Mouse (Mus musculus) large intestine, adult 2 months (tissue): ENCODE measurements around the gene Igsf6. TPM values are rescaled to one million over a fixed set of nuclear protein-coding genes. Genes with fewer than 3 reads are reported as not detected.

Source experiments
- DNase-seq: peaks from one replicate; pipeline ENCODE4 v3.0.0-alpha.2; 2012; ENCODE audit warnings: low read depth, low spot score
- WGBS: fragments of 180-500 bp; shearing (Covaris S2); methylation state at CpG from one replicate; pipeline ENCODE4 v1.1.7; 2018; 5-methylcytosine and 5-hydroxymethylcytosine counted together
- polyA plus RNA-seq: library from polyadenylated mRNA; depleted of rRNA; stranded (reverse); fragments of >200 nt; gene quantifications from 2 replicates; pipeline ENCODE4 v1.2.3, GENCODE M21; 2012; rRNA removed

The Igsf6 gene
- polyA plus RNA-seq, result 0.57 and 1.3 TPM in 2 replicates

DNA sequence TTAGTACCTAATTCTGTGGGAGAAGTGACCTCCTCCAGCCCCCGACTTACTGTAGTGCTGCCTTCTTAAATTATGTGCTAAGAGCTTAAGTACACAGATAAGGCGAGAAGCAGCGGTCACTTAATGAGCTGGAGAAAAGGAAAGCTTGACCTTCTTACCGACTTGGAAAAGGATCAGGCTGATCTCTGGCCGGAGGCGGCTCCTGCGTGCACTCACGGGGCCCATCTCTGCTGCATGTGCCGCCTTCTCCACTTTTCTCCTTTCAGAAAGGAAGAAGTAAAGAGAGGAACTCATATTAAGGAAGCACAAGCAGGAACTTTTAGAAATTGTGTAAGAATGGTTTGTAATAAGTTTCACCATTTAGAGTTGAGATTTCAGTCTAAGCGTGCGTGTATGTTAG lies at the start of gene Igsf6:
Igsf6 (minus strand) TSS at position 292 of the 400 bp plus-strand sequence.
- DNase-seq, result no peak
- 63% methylated on average over 11 of the region's 11 CpGs for WGBS

DNA sequence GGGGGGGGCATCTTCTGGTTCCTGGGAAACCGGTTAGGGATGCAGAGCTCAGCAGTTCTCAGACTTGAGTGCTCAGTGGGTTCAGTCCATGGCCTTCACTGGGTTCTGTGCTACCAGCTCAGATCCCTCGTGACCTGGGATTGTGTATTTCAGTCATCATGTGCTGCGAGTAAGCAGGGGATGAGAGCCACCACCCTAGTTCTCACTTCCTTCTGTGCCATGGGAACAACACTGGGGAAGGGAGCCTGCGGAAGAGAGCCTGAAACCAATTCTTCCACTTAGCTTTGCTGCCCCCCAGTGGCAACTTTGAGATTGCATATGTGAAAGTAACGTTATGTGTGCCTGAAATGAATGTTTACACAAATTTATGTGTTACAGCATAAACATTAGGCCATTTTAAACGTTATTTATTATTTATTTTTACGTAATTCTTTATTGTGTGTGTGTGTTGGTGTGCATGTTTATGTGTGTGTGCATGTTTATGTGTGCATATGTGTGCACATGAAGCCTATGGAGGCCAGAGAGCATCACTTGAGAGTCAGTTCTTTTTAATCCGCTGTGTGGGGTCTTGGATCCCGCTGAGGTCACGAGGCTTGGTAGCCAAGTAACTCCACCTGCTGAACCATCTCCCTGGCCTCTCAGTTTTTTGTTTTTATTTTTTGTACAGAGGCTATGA lies 45.9 kb upstream of the Igsf6 start:
- DNase-seq, result peak; percentile 53
- 10% methylated on average over 10 of the region's 10 CpGs for WGBS

DNA sequence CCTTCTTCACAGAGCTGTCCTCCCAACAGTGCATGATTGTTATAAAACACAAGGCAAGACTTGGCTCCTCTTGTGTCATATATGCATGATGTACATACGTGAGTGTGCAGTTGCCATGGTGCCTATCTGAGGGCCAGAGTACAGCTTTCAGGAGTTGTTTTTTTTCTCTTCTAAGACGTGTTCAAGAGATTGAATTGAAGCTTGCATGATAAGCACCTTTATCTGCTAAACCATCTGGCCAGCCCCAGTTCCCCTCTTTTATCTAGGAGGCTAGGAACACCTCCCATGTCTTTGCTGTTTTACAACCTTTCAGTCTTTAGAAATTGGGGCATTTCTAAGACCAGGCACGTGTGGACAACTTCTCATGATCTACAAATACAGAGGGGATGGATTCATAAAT lies 37.4 kb upstream of the Igsf6 start:
- no peak for DNase-seq
- 41% methylated on average over 3 of the region's 3 CpGs for WGBS

DNA sequence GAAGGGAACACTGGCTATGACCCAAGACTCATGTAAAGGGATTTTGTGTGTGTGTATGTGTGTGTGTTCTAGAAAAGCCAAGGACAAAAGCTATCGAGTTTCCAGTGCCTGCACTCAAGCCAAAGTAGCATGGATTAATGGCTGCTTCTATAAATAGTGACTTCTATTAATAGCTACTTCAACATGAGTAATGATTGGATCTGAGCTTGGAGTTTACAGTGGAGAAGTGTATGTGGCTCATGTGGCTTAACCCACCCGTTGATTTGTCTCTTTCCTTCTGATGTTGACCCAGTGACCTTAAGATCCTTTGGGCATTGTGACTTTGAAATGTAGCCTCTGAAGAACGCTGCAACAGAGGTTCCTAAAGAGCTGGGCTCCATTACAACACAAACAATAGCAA lies 36.9 kb upstream of the Igsf6 start:
- DNase-seq, result no peak
- 36% methylated on average over 3 of the region's 3 CpGs for WGBS

DNA sequence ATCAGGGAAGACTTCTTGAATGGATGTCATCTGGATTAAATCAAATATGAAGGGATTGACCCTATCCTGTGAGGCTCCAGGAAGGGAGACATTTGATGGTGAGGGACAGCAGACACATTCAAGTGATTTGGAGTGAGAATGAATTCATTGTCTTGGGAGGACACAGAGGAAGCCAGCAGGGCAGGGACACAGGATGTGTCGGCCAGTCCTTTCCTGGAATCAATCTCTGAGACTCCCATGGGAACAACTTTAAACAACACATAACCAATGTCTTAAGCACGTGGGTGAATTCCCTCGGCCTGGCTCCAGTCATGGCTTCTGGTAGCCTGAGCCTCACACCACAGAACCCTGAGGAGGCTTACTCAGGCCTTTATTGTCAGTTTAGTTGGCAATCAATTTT lies 33.5 kb upstream of the Igsf6 start:
- DNase-seq, result no peak
- WGBS, result 63% methylated on average over 3 of the region's 3 CpGs

DNA sequence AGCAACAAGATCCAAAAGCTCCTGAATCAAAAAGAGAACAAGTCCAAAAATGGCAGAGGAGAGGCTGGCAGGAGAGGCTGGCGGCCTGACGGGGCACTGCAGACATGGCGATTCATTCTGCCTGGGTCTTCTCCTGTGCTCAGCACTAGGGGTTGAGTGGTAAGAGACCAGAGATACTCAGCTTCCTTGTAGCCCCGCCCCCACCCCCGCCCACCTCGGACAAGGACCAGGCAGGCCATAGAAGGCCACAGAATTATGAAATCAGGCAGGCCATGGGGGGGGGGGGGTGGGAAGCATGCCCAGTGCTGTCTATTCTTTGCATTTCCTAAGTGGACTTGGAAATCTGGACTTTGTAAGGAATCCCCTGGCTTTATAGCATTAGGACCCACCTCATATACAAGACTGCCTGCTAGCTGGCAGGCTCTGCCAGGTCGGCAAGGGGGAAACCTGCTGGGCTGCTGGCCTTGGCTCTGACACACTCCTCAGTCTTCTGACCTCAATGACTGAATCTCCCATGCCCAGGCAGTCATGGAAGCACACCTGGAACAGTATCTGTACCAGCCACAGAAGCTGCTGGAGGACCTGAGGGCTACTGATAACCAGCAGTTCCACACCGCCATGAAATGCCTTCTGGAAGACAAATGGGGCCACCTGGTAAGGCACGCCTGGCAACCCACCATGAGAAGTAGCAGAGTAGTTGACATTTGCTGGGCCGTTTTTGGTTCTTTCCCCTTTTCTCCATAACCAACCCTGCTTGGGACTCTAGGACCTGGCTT lies 24.4 kb upstream of the Igsf6 start:
- 69% methylated on average over 10 of the region's 10 CpGs for WGBS
- DNase-seq, result no peak

DNA sequence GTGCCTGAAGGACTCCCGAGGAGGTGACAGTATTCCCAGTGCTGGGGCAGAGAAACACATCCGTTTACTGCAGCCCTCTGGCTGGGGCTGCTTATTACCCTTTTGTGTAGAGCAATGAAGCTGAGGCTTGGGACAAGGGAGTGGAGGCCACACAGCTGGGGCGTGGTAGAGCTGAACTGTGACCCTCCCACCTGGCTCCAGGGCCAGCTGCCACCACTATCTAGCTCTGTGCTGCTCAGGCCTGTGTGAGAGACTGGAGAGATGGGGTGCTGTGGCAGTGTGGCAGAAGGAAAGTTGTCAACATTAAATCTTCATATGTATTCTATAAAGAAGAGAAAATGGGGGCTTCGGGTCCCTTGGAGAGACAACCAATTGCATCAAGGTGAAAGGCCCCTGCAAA lies 18.7 kb upstream of the Igsf6 start:
- WGBS, result 42% methylated on average over 4 of the region's 4 CpGs
- DNase-seq, result no peak

DNA sequence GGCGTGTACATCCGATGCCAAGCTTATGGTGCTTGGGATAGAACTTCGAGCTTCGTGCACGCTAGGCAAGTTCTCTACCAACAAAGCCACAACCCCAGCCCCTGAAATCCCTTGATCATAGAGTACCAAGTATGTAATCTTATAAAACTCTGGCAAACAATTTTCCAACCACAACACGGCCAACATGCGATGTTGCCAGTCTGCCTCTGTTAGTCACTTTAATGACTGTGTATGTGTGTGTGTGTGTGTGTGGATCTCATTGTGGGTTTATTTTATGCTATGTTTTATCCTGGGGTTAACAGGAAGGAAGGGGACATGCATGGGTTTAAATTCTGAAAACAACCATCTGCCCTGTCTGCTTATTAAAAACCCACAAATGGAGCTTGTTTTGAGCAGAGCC lies 16.4 kb upstream of the Igsf6 start:
- DNase-seq, result no peak
- WGBS, result 66% methylated on average over 7 of the region's 7 CpGs

DNA sequence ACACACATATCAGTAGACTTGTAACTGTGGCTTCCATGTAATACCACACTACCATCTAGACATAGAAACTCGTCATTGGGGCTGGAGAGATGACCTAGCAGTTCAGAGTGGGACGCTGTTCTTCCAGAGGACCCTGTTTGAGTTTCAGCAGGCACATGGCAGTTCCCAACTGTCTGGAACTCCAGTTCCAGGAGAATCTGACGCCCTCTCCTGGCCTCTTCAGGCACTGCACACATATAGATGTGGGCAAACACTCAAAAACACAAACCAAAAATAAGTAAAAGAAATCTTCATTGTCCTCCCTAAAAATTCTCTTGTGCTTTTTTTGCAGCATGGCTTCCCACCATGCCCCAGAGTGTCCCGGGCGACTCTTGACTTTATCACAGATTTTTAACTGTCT lies 14.4 kb upstream of the Igsf6 start:
- WGBS, result 73% methylated on average over 5 of the region's 5 CpGs
- DNase-seq, result no peak

DNA sequence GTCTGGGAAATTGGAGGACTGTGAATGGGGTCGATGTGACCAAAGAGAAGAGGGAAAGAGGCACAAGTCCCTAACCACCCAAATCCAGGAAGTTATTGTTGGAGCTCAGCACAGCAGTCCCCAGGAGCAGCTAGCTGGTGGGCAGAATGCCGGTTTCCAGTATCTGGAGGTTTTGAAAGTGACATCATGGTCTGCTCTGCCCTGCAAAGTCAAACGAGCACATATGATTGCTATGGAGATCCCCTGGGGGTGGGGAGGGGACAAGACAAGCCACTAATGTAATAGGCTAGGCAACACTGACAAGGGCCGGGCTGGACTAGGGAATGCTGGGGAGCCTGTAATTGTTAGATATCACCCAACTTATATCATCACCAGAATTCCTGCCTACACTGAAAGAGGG lies 11.1 kb upstream of the Igsf6 start:
- WGBS, result 20% methylated on average over 4 of the region's 4 CpGs

DNA sequence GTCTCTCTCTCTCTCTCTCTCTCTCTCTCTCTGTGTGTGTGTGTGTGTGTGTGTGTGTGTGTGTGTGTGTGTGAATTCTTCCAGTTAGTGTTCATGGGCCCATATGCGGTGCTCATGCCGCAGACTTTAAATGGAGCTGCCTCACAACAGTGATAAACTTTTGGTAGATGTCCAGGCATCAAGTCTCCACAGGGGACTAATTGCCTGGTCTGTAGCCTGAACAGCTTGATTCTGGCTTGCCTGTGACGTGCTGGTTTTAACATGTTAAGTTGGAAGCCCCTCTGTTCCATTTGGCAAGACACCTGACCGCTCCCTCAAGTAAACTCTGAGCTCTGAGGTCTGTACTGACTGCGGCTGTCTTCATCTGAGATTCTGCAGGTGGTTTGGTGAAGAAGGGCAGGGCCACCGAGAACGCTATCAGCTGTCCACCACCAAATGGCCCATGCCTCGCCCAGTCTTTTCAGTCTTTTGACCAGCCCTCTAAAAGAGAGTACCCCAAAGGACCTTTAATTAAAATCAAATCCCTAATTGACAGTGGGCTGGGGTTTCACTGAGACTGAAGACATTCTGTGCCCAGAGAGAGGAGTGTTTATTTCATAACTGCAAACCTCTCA lies 10.6 kb upstream of the Igsf6 start:
- 42% methylated on average over 8 of the region's 8 CpGs for WGBS
- no peak for DNase-seq

More for the DNA sequence above, 11.1 kb upstream of the Igsf6 start:
- DNase-seq, result no peak

DNA sequence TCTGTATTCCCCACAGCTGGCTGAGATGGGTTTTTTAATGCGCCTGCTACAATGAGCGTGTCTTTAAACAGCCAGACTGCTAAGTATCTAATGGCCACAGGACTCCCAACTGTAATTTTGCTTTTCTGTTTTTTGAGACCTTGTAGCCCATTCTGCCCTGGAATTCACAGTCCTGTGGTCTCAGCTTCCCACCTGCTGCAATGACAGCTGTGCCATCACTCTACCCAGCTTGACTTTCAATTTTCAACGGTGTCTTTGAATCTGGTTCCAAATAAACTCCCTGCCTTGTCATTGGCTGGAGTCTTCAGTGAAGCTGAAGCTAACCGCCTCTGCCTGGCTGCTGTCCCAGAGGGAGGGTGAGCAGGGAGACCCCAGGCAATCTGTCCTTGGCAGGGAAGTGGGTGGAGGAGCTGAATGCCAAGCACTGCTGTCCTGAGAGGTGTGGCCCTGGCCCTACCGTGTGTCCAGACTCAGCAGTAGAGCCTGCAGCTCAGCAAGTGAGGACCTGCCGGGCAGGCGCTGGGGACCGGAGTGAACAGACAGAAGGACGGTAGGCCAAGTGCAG lies 8.7 kb upstream of the Igsf6 start:
- DNase-seq, result no peak
- WGBS, result 74% methylated on average over 9 of the region's 9 CpGs

DNA sequence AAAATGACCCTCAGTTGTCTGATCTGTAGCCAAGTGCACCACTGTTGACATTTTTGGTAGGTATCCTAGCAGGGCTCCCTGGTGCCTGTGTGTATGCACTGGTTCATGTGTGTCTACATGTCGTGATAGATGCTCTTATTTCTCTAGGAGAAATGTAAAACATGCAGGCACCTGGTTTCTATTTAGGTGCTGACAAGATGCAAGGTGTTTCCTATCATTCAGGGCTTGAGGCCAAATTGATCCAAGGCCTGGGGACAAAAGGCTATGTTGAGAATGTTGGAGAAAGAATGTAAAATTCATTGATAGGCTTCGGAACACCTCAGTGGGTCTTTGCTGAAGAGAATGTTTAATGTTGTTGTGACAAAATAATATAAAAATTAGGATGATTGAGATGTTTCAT lies 7.4 kb upstream of the Igsf6 start:
- WGBS, result 80% methylated on average over 2 of the region's 2 CpGs
- DNase-seq, result no peak

DNA sequence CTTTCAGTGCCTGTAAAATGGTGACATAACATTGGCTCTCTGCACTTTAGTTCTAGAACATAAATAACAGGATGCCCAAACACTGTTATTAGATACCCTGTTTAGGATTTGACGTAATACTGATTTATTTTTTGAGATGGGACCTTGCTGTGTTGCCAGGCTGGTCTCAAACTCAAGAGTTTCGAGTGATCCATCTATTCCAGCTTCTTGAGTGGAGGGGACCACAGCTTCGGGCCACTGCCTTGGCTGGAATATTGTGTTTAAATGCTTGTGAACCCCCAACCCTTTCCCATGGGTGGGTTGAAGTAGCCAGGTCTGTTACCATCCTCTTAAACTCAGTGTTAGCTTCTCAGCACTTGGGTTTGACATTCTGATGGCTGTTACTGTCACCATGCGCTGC lies 7.0 kb upstream of the Igsf6 start, which contains the start of gene Otoa:
Otoa (plus strand) TSS at position 301 of the 400 bp plus-strand sequence.
- WGBS, result 86% methylated on average over 4 of the region's 4 CpGs
- no peak for DNase-seq

DNA sequence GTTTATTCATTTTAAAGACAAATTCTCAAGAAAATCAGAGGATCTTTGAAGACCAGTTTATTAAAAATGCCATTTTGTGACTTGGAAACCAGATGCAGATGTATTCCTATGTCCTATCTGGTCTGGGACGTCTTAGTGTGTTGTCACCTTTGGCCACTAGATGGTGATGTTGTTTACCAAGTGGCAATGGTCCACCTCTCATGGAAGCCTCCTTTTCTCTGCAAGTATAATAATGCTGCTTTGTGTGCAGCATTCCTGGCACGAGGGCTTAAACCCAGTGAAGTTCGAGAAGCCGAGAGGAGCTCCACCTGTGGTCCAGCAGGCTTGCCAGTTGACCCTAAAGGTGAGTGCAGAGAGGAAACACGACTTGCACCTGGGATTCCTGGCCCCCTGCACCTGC lies 3.5 kb upstream of the Igsf6 start:
- 10% methylated on average over 5 of the region's 5 CpGs for WGBS

DNA sequence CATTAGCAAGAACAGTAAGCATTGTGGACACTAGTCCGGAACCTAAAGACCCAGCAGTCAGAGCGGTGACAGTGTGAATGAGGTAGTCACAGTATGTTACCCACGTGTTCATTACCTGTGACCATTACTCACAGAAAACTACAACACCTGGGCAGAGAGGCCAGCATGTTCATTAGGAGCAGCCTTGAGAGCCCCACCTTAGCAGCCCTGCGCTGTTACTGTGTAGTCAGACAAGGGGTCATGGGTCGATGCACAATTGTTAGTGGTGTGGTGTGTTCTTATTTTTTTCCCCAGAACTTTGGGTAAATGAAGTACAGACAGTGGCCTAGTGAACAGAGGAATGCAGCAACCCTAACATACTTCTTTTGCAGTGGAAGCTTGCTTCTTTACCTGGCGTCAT lies 2.9 kb upstream of the Igsf6 start:
- DNase-seq, result no peak
- 92% methylated on average over 6 of the region's 6 CpGs for WGBS

More for the DNA sequence above, 3.5 kb upstream of the Igsf6 start:
- DNase-seq, result peak; percentile 27

DNA sequence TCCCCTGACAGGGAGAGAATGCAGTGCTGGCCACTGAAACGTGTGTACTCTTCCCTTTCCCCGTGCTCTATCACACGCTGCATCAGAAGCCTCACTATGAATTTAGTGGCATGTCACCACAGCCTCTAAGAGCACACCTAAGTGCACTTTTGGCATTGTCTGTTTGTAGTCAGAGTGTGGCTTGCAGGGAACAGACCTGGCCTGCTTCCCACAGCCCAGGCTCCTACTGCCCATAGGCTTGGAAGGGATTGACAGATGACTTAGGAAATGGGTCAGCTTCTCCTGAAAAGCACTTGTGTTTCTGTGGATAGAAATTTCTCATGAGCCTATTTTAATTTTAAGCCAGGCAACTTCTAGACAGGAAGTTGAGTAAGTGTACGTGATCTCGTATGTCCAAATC lies 1.0 kb upstream of the Igsf6 start:
- 55% methylated on average over 5 of the region's 5 CpGs for WGBS

DNA sequence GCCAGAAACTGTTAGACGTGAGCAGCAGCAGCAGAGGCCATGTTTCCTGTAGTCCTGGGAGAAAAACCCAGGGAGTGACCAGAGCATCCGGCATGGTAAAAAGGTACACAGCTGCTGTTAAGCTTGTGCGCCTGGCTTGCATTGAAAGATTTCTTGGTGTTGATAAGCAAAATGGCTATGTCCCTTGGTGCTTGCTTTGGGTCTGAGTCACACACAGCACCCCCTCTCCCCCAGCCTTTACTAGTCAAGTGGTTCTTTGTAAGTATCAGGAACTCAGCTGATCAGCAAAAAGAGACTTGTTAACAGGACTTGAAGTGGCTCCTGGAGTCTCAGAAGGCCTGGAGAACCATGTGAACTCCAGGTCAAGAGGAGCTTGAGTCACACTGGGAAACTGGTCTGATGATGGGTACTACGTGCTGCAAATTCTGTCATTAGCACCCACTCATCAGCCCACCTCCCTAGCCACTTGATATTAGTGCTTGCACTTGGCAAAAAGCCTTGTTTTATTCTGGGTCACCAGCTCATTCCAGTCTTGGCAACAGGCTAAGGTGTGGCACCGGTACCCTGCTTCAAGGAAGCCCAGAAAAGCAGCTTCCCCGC lies 529 bp upstream of the Igsf6 start:
- DNase-seq, result no peak
- WGBS, result 64% methylated on average over 6 of the region's 6 CpGs

More for the DNA sequence above, 1.0 kb upstream of the Igsf6 start:
- no peak for DNase-seq

DNA sequence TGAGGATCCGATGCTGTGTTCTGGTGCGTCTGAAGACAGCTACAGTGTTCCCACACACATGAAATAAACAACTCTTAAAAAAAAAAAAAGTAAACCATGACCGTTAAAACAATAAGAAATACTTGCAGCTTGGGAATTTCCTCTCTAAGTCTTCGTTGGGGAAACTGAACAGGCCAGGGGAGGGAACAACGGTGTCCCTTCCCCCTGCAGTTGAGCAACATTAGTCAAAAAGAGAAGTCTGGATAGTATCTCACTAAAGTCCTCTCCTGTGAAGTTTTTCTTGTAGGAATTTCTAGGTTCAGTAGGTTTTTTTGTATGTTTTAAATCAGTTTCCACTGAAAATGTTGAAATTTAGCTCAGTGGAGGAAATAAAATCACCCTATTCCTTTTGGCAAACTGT lies 1.9 kb downstream of the Igsf6 start:
- no peak for DNase-seq
- 65% methylated on average over 5 of the region's 5 CpGs for WGBS

DNA sequence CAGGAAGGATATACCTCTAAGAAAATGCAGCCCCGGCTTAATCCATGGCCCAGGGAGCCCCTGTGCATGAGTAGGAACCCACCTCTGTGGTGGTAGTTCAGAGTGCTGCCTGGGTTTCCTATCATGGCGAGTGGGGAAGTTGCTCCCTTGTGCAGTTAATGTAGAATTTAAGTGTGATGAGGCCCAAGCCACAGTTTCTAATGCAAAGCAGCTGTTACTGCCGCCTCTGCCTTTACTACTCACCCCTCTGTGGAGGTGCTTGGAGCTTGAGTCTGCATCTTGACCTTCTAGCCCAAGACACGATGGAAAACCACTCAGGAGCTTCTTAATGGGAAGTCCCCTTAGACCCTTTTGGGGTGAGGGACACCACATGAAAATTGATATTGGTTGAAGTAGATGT lies 3.1 kb downstream of the Igsf6 start:
- DNase-seq, result no peak
- 87% methylated on average over 4 of the region's 4 CpGs for WGBS
